Mouse (Mus musculus) testis, adult 2 months (tissue): ENCODE measurements around the gene Mfrp.

ENCODE experiments used
- CTCF ChIP-seq: fragments of 200-500 bp; IDR thresholded peaks from 2 replicates; pipeline ENCODE4 v1.5.1; 2012; ENCODE audit warnings: low read depth, mild to moderate bottlenecking, inconsistent platforms, low read length, moderate library complexity; ENCODE audit not compliant: control insufficient read depth, insufficient read depth, insufficient replicate concordance
- POLR2A ChIP-seq: fragments of 200-500 bp; IDR thresholded peaks from 2 replicates; pipeline ENCODE4 v1.6.1; 2012; ENCODE audit warnings: low read depth, mild to moderate bottlenecking, inconsistent platforms, low read length, moderate library complexity; ENCODE audit not compliant: control insufficient read depth

GRCm38 (mm10) chr9:44082266-44082665 lies 19.3 kb upstream of the Mfrp start:
- TF ChIP-seq CTCF (no peak), POLR2A (no peak)
